Mouse (Mus musculus): ENCODE data around the gene Rrp9.

DNA sequence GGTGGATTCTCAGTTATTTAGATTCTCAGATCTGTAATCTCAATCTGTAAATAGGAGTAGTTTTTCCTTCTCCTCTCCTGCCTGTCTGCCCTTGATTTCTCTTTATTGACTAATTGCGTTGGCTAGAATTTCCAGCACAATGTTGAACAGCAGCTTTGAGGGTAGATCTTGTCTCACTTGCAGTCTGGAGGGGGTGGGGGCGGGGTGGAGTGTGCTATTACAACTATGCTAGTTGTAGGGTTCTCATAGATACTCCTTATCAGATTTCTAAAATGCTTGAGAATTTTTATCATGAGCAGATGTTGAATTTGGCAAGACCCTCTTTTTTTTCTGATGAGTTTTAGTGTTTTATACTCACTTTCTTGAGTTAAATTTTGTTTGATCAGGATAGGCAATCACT lies 43.7 kb downstream of the Rrp9 start:
- TF ChIP-seq CTCF (IDR thresholded peaks at IDR 0.05; ENCODE audit: control insufficient read depth, insufficient read depth, insufficient replicate concordance, low read depth, low read length) (no peak), POLR2A (IDR thresholded peaks at IDR 0.05; ENCODE audit: control insufficient read depth, low read depth, low read length) (no peak)

Data from testis, adult 2 months (tissue).